In the genomic region with DNA sequence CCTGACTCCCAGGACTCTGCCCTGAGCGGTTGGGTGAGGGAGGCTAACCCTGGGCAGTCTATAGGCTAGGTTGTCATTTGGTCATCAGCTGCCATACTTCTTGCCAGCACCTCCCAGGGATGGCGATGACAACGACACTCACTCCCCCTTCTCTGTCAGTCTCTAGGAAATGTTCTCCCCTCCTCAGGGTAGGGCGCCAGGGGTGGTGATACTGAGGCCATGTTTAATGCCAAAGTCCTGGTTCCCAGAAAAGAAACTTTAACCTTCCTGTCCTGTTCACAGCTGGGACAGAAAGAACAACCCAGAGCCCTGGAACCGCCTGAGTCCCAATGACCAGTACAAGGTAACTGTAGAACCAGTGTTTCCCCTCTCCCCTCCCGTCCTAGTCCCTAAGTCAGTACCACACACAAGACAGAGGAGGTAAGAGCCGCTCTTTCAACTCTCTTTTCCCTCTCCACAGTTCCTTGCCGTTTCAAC, we compare ENCODE assay signal across 12 mouse cellular contexts. TPM values are rescaled to one million over a fixed set of nuclear protein-coding genes. Genes with fewer than 3 reads are reported as not detected.
DNase-seq lines count a peak whose midpoint lies in the region; ATAC-seq and TF ChIP-seq lines count a peak whose summit lies in the region.
"Had no signal": no experiment of that assay in that cellular context is flagged by ENCODE, and none has a peak within 500 bp of the region (broad histone marks: within the 10 kb centered on the region; RNA-seq: fewer than 3 reads in every experiment).

No protein-coding gene starts in this region.

- WGBS in lung, embryonic 14.5 days: 21% methylated on average over 8 of the region's 8 CpGs
- WGBS in intestine, embryonic 16.5 days: 26% methylated on average over 8 of the region's 8 CpGs
- WGBS in neural tube, embryonic 12.5 days: 12% methylated on average over 8 of the region's 8 CpGs
- 69% methylated on average over 8 of the region's 8 CpGs for WGBS in thymus, adult 2 months

- ATAC-seq in lung, embryonic 14.5 days (ENCODE audit: insufficient read depth): no peak
- ATAC-seq in intestine, embryonic 16.5 days: peak; percentile 16
- no peak for ATAC-seq in neural tube, embryonic 12.5 days (ENCODE audit: low FRiP score, low read depth)
- ATAC-seq: activated CD4-positive, CD25-positive, alpha-beta regulatory T cell, adult 4 months had no signal

- H3K27ac ChIP-seq in gastrocnemius, adult 2 months: peak overlapping the region; percentile 78
- no peak overlapping the region for H3K27ac ChIP-seq in lung, embryonic 14.5 days (ENCODE audit: low read depth)
- peak overlapping the region; percentile 83 for H3K27ac ChIP-seq in intestine, embryonic 16.5 days (ENCODE audit: low read length)
- H3K27ac ChIP-seq in neural tube, embryonic 12.5 days: no peak overlapping the region
- H3K27ac ChIP-seq in thymus, adult 2 months (ENCODE audit: control insufficient read depth, insufficient read depth, low read length): no peak overlapping the region
- H3K27ac ChIP-seq: layer of hippocampus, adult 2 months had no signal

- TF ChIP-seq POLR2A in thymus, adult 2 months (IDR thresholded peaks at IDR 0.05; ENCODE audit: control insufficient read depth, extremely low read depth, insufficient read depth, low read length, poor library complexity): no peak

- H3K27me3 ChIP-seq in lung, embryonic 14.5 days (ENCODE audit: insufficient read depth, low read length): peaks cover 51% of the 10 kb centered on the region
- H3K27me3 ChIP-seq in intestine, embryonic 16.5 days (replicated peaks; ENCODE audit: control insufficient read depth, insufficient read depth, low read length): peaks cover 41% of the 10 kb centered on the region
- peaks cover 46% of the 10 kb centered on the region for H3K27me3 ChIP-seq in neural tube, embryonic 12.5 days (replicated peaks)
- H3K27me3 ChIP-seq in thymus, adult 2 months (ENCODE audit: control insufficient read depth, insufficient read depth, low read length): peaks cover 5% of the 10 kb centered on the region; the same call in 1 of the 2 replicates

- H3K4me2 ChIP-seq in lung, embryonic 14.5 days: peak overlapping the region; percentile 54
- peak overlapping the region; percentile 41 for H3K4me2 ChIP-seq in intestine, embryonic 16.5 days (ENCODE audit: low read depth, low read length)
- peak overlapping the region; percentile 49 for H3K4me2 ChIP-seq in neural tube, embryonic 12.5 days (replicated peaks)

- no peak for TF ChIP-seq CTCF in gastrocnemius, adult 2 months (IDR thresholded peaks at IDR 0.05)
- no peak for TF ChIP-seq CTCF in lung, embryonic 14.5 days (IDR thresholded peaks at IDR 0.05; ENCODE audit: low read depth)
- TF ChIP-seq CTCF in thymus, adult 2 months (IDR thresholded peaks at IDR 0.05; ENCODE audit: borderline replicate concordance, control insufficient read depth, extremely low read depth, insufficient read depth, low read length, poor library complexity): no peak

- H3K9me3 ChIP-seq in lung, embryonic 14.5 days (ENCODE audit: low read depth, low read length): no peaks in the 10 kb centered on the region
- no peaks in the 10 kb centered on the region for H3K9me3 ChIP-seq in intestine, embryonic 16.5 days (ENCODE audit: control insufficient read depth, low read length)
- no peaks in the 10 kb centered on the region for H3K9me3 ChIP-seq in neural tube, embryonic 12.5 days

- peaks cover 17% of the 10 kb centered on the region for H3K4me1 ChIP-seq in lung, embryonic 14.5 days (ENCODE audit: insufficient read depth)
- peaks cover 67% of the 10 kb centered on the region for H3K4me1 ChIP-seq in intestine, embryonic 16.5 days (ENCODE audit: control insufficient read depth, insufficient read depth, low read length)
- peaks cover 76% of the 10 kb centered on the region for H3K4me1 ChIP-seq in neural tube, embryonic 12.5 days
- peaks cover 27% of the 10 kb centered on the region for H3K4me1 ChIP-seq in thymus, adult 2 months (replicated peaks; ENCODE audit: control insufficient read depth, insufficient read depth, low read length)

- intact Hi-C loops in gastrocnemius, adult 2 months (cut with DNase I): no loop called here

- peak overlapping the region; percentile 7; the same call in 1 of the 2 replicates for H3K9ac ChIP-seq in lung, embryonic 14.5 days
- peak overlapping the region; percentile 48 for H3K9ac ChIP-seq in intestine, embryonic 16.5 days (ENCODE audit: low read depth, low read length)
- no peak overlapping the region for H3K9ac ChIP-seq in neural tube, embryonic 12.5 days

- H3K4me3 ChIP-seq in gastrocnemius, adult 2 months: peak overlapping the region; percentile 63
- H3K4me3 ChIP-seq in lung, embryonic 14.5 days (ENCODE audit: low read depth, low read length): peak overlapping the region; percentile 7; the same call in 1 of the 2 replicates
- H3K4me3 ChIP-seq in intestine, embryonic 16.5 days (ENCODE audit: low read length): peak overlapping the region; percentile 18
- H3K4me3 ChIP-seq in neural tube, embryonic 12.5 days: no peak overlapping the region
- no peak overlapping the region for H3K4me3 ChIP-seq in thymus, adult 2 months (ENCODE audit: control insufficient read depth, insufficient read depth, low read length)
- H3K4me3 ChIP-seq: layer of hippocampus, adult 2 months had no signal

- DNase-seq in gastrocnemius, adult 2 months: no peak
- no peak for DNase-seq in gastrocnemius, postnatal 10 days
- no peak for DNase-seq in lung, embryonic 14.5 days
- DNase-seq in lung, postnatal 36 days: no peak
- no peak for DNase-seq in thymus, adult 2 months
- no peak for DNase-seq in spleen, adult 12 weeks (ENCODE audit: low spot score)
- DNase-seq: cerebellum, adult 18-20 months had no signal

- H3K36me3 ChIP-seq in lung, embryonic 14.5 days (ENCODE audit: insufficient read depth): peaks cover 36% of the 10 kb centered on the region
- peaks cover 29% of the 10 kb centered on the region for H3K36me3 ChIP-seq in intestine, embryonic 16.5 days (ENCODE audit: control insufficient read depth, insufficient read depth, low read length)
- H3K36me3 ChIP-seq in neural tube, embryonic 12.5 days: peaks cover 29% of the 10 kb centered on the region
- H3K36me3 ChIP-seq in thymus, adult 2 months (ENCODE audit: control insufficient read depth, insufficient read depth, low read length): no peaks in the 10 kb centered on the region

RNA-seq across cellular contexts. Expression of a gene that starts 1.3 kb away (rescaled TPM):
- total RNA-seq in gastrocnemius, adult 2 months (2021): 10 to 100 TPM in 1 of 2 experiments, 1 to 10 TPM in 1; 8.1 to 16.5 TPM
- total RNA-seq in gastrocnemius, postnatal 10 days (2021): 10 to 100 TPM; 20.5 to 24.2 TPM
- polyA plus RNA-seq in lung, embryonic 14.5 days (2014; fragmentation: Nextera tagmentation; extraction: Ambion mirVana): 36.4 and 44.9 TPM in 2 replicates
- 64.5 and 64.6 TPM in 2 replicates for polyA plus RNA-seq in intestine, embryonic 16.5 days (2015; fragmentation: Nextera tagmentation; extraction: Ambion mirVana)
- 7.3 and 7.6 TPM in 2 replicates for polyA plus RNA-seq in neural tube, embryonic 12.5 days (2016; fragmentation: Nextera tagmentation; extraction: Ambion mirVana)
- polyA plus RNA-seq in thymus, adult 2 months (2012; rRNA removed): 6.2 and 13.5 TPM in 2 replicates
- total RNA-seq: megakaryocyte-erythroid progenitor cell, adult 5-6 weeks had no signal
- polyA plus RNA-seq: activated CD4-positive, CD25-positive, alpha-beta regulatory T cell, adult 4 months had no signal

RNA-seq across cellular contexts. Expression of a gene that starts 6.2 kb away (rescaled TPM):
- 10 to 100 TPM; 22.7 to 28.9 TPM for total RNA-seq in gastrocnemius, adult 2 months (2021)
- 10 to 100 TPM; 30.5 to 33.4 TPM for total RNA-seq in gastrocnemius, postnatal 10 days (2021)
- 99.6 and 101 TPM in 2 replicates for polyA plus RNA-seq in lung, embryonic 14.5 days (2014; fragmentation: Nextera tagmentation; extraction: Ambion mirVana)
- polyA plus RNA-seq in intestine, embryonic 16.5 days (2015; fragmentation: Nextera tagmentation; extraction: Ambion mirVana): 146 and 170 TPM in 2 replicates
- polyA plus RNA-seq in neural tube, embryonic 12.5 days (2016; fragmentation: Nextera tagmentation; extraction: Ambion mirVana): 74.2 and 76.9 TPM in 2 replicates
- 171 and 198 TPM in 2 replicates for polyA plus RNA-seq in thymus, adult 2 months (2012; rRNA removed)

RNA-seq across cellular contexts. Expression of a gene that starts 14.5 kb away (rescaled TPM):
- 100 to 1,000 TPM; 393 to 462 TPM for total RNA-seq in gastrocnemius, adult 2 months (2021)
- total RNA-seq in gastrocnemius, postnatal 10 days (2021): 100 to 1,000 TPM; 272 to 307 TPM
- polyA plus RNA-seq in lung, embryonic 14.5 days (2014; fragmentation: Nextera tagmentation; extraction: Ambion mirVana): 0.12 TPM in 1 of 2 replicates, not detected in the other
- 0.32 and 0.67 TPM in 2 replicates for polyA plus RNA-seq in intestine, embryonic 16.5 days (2015; fragmentation: Nextera tagmentation; extraction: Ambion mirVana)
- 4.3 and 5.8 TPM in 2 replicates for polyA plus RNA-seq in neural tube, embryonic 12.5 days (2016; fragmentation: Nextera tagmentation; extraction: Ambion mirVana)
- 2.2 and 3.9 TPM in 2 replicates for polyA plus RNA-seq in thymus, adult 2 months (2012; rRNA removed)
- total RNA-seq: megakaryocyte-erythroid progenitor cell, adult 5-6 weeks had no signal

RNA-seq across cellular contexts. Expression of a gene that starts 18.3 kb away (rescaled TPM):
- under 1 TPM; 0.17 to 0.23 TPM for total RNA-seq in gastrocnemius, adult 2 months (2021)
- 1 to 10 TPM; 1.6 to 1.9 TPM for total RNA-seq in gastrocnemius, postnatal 10 days (2021)
- polyA plus RNA-seq in lung, embryonic 14.5 days (2014; fragmentation: Nextera tagmentation; extraction: Ambion mirVana): 0.14 and 0.22 TPM in 2 replicates
- 4.3 and 4.4 TPM in 2 replicates for polyA plus RNA-seq in intestine, embryonic 16.5 days (2015; fragmentation: Nextera tagmentation; extraction: Ambion mirVana)
- polyA plus RNA-seq in neural tube, embryonic 12.5 days (2016; fragmentation: Nextera tagmentation; extraction: Ambion mirVana): 112 and 125 TPM in 2 replicates
- 0.06 and 0.20 TPM in 2 replicates for polyA plus RNA-seq in thymus, adult 2 months (2012; rRNA removed)
- total RNA-seq: megakaryocyte-erythroid progenitor cell, adult 5-6 weeks had no signal
- polyA plus RNA-seq: activated CD4-positive, CD25-positive, alpha-beta regulatory T cell, adult 4 months had no signal

Comparison
In these comparisons a context has a peak if more than half of its experiments do, and no peak if none do; other contexts are left out.
1. H3K27ac ChIP-seq: peak in gastrocnemius, adult 2 months (single experiment) and intestine, embryonic 16.5 days (single experiment); none in lung, embryonic 14.5 days (single experiment), neural tube, embryonic 12.5 days (single experiment) and thymus, adult 2 months (single experiment).
2. H3K4me3 ChIP-seq: peak in gastrocnemius, adult 2 months (single experiment), lung, embryonic 14.5 days (single experiment) and intestine, embryonic 16.5 days (single experiment); none in neural tube, embryonic 12.5 days (single experiment) and thymus, adult 2 months (single experiment).
3. Peak in every context shown above with its lines, with median percentiles within 50 percentile points of each other: H3K4me2 ChIP-seq.